Mouse (Mus musculus) frontal cortex, postnatal 25 days (tissue): Measurements from ENCODE around the gene Hist1h2ah.

Experiments used
- DNase-seq, 2 experiments: peaks; one replicate each; pipeline ENCODE4 v3.0.0; 2022; ENCODE audit warnings: low spot score in 2 of 2

Hist1h2ah gene

DNA sequence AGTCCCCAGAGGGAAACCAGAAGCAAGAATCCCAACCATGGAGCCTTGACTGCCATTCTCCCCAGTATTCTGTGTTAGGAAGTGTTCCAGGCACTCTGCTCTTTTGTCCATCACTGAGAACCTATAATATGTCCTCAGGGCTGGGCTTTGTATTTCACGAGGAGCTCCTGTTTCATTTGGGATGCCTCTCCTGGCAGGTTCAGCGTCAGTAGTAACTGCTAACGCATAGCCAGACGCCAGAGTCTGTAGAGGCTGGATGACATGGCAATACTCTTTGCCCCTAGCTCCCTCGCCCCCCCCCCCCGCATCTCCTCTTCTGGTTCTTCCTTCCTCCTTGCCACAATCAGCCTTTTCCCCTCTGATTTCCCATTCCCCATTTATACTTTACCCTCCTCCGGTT is 25.7 kb downstream of the Hist1h2ah start, which contains the start of gene Prss16:
Gene Prss16, minus strand, starts transcription at position 101 of the 400 bp plus-strand sequence.
- DNase-seq = no peak

DNA sequence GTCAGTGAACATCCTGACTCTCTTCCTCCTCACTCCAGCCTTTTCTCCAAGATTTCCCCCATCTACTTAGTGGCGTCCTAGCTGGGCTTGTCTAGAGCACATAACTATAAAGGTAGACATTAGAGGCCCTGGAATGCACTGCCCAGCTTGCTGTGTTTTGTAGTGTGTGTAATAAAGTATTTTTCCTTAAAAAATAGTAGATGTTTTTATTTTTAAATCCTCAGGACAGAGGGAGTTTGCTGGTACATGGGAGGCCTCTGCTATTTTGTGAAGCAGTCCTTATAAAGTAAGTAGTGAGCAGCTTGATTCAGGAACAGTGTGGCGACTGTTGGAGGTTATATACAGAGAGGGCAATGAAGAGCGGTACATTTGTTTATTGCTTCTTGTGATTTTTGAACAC is 26.7 kb downstream of the Hist1h2ah start:
- no peak for DNase-seq

GRCm38 (mm10) chr13:22007872-22008271 is 27.5 kb downstream of the Hist1h2ah start:
- no peak for DNase-seq

GRCm38 (mm10) chr13:22007121-22007510 is 28.3 kb downstream of the Hist1h2ah start:
- DNase-seq = no peak

DNA sequence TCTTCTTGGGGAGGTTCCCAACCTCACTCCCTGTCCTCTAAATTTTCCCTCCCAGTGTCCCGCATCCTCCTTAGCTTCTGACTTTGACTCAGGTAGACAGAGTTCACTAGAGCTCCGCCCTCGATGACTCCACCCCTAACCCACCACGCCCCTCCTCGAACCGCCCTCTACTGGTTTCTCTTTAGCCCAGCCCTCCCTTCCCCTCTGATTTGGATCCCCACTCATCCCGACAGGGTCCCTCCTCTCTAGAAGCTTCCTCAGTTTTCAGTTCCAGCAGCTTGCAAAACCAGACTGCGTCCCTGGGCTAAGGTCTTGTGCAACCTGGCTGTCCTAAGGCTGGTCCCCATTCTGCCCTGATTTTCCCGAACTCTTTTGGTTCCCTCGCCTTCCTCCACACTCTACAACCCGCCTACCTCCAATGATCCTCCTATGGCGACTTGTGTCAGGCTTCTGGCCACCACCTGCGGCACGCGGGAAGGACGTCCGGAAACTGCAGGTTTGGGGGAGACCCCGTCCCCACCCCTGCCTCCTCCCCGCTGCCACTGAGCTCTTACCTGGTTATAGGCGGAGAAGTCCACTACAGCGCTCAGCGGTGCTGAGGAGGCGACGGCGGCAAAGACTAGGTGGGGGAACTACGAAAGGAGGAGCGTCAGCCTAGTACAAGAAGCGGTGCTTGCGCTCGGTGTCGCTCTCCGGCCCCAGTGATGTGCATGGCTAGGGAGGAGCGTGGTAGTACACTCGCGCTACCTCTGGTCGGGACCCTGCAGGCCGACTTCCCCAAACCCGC is 28.8 kb downstream of the Hist1h2ah start:
- no peak for DNase-seq

- DNase-seq = no peak
Measured at GRCm38 (mm10) chr13:22005605-22006333, 29.6 kb downstream of the Hist1h2ah start.

DNA sequence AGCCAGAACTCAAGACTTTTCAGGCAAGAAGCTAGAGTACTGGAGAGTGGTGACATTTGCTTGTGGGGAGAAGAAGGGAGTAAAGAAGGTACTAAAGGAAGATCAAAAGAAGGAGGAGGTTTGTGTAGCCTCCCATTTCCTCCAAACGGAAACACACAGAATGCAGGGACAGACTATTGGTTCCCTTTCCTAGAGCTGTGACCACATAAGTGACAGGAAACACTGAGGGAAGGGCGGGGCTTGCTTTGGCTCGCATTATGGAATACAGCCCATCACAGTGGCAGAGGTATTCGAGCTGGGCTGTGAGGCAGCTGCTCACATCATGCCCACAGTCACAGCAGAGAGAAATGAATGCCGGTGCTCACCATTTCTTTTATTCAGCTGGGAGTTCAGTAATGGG is 33.5 kb downstream of the Hist1h2ah start:
- DNase-seq = no peak

- no peak for DNase-seq
Measured at GRCm38 (mm10) chr13:22001346-22001745, 34.0 kb downstream of the Hist1h2ah start.

- DNase-seq = no peak
Measured at GRCm38 (mm10) chr13:21999147-21999546, 36.2 kb downstream of the Hist1h2ah start.

DNA sequence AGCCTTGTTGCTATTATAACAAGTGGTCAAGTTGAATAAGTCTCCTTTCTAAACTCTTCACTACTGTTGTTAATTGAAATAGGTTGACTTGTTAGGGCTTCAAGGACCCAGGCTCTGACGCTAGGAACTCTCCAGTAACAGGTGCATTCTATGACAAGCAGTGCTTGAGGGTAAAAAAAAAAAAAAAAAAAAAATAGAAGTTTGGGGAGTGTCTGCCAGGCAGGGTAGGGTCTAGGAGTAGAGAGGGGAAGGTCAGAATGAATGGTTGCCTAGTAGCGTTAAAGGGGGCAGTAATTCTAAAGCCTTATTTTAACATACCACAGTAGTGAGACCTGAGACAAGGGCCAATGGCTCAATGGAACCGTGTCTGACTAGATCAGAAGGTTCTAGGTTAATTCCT is 37.0 kb downstream of the Hist1h2ah start:
- DNase-seq = no peak

DNA sequence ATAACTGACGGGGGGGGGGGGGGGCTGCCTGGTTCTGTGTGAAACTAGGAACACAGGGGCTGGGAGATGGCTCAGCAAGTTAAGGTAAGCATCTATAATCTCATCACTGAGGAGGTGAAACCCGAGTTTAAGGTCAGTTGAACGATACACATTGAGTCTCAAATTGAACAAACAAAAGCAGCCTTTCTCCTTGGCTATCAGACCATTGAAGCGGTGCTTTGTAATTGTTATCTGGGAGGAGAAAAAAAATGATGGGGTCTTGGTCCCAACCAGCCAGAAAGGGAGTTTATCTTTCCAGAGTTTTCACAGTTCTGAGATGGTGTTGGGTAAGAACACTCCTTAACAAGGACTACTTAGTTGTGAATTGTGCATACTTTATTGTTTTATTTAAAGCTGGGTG is 37.5 kb downstream of the Hist1h2ah start:
- no peak for DNase-seq

DNA sequence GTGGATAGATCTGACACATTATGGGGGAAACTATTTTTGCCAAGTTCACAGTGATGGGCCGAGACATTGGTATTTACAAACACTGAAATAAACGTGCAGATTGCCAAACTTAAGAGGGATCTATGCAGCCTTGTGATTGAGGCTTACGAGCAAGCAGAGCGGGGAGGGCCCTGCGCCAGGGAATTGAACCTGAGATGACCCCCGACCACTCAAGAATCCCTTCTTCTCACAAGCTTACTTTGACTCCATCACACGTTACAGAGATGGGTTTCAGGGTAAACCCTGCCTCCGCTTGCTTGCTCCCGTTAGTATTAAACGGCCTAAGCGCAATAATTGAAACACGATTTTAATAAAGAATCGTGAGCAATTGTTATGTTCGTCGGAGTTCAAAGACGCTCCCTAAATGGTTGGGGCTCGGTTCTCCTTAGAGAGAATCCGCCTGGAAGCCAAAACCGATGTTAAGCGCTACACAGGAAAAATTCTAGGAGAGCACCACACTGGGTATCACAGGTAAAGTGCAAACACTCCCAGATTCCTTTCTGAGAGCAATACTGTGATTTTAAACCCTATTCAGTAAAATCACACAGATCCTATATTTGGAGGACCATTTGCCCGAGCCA is 38.1 kb downstream of the Hist1h2ah start:
- DNase-seq = no peak

DNA sequence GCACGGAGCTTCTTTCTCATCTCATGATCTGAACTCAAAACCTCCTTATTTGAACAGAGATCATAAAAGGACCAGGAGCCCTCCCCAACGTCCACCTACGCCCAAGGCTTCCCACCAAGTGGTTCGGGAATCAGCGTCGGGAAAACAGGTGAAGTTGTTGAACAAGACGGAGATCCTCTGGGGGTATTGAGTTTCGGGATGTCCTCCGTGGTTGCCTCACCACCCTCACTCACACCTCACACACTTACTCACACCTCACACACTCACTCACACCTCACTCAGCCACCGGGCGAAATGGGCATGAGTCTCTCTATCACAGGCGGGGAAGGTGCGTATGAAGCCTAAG is 38.6 kb downstream of the Hist1h2ah start:
- DNase-seq = no peak

- no peak for DNase-seq
Measured at GRCm38 (mm10) chr13:21996101-21996839, 39.1 kb downstream of the Hist1h2ah start.

DNA sequence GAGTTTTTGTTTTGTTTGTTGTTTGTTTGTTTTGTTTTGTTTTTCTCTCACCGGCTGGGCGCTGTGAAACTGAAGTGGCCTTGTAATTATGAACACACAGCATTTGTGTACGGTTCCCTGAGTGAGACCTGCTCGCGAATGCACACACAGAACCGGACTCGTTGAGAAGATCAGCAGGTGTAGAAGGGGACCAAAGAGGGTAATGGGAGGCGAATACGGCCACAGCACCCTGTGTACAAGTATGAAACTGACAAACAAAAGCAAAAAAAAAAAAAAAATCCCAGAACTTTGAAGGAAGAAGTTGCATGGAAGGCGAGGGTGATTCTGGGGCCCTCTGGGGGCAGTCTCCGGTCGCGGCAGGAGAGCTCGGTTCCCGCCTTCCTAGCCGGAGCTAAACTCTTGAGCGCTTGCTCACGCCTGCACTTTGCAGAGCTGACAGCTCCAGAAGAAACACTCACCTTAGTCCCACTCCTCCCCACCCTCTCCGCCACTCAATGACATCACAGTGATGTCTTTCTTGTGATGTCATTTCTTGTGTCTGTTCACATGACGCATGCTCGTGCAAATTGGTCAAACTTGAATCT is 39.9 kb downstream of the Hist1h2ah start:
- DNase-seq = no peak

GRCm38 (mm10) chr13:21994896-21995295 is 40.5 kb downstream of the Hist1h2ah start:
- no peak for DNase-seq

DNA sequence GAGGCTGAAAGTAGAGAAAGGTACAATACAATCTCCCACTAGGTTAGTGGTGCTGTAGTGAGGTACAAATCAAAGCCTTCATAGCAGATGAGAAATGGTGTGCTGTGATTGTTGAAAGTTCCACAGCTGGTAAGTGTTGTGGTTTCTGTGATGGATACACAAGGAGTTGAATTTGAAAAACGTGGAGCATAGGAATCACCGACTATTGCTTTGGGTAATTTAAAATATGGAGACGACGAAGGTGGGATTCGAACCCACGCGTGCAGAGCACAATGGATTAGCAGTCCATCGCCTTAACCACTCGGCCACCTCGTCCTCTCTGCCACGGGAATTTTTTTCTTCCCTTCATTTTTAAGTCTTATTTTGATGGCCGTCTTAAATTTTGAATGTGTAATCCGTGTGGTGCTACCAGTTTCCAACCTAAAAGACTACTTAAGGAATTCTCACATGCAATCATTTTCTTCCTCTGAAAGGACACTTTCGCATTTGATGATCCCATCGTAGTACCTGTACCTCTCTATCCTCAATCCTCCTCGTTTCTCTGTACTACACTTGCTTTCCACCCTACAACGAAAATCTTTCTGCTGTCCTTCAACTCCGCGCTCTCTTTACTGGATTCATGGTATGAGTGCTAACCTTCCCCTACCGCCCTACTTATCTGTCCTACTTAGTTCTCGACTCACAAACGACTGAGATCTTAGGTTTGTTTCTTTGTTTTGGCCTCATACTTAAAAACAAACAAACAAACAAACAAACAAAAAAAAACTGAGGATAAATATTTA is 41.2 kb downstream of the Hist1h2ah start:
- DNase-seq = no peak

DNA sequence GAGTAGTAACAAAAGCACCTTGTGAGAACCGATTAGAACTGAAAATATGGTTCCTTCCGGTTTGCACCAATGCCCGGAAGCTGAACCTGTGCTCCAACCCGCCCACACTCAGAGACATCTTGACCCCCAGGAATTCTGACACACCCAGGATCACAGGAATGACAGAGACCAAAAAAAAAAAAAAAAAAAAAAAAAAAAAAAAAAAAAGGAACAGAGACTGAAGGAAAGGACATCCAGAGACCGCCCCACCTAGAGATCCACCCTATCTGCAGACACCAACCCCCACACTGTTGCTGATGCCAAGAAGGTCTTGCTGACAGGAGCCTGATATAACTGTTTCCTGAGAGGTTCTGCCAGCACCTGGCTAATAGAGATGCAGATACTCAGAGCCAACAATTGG is 42.8 kb downstream of the Hist1h2ah start:
- DNase-seq = no peak
